Mouse (Mus musculus): Measurements from ENCODE around the gene Stat4. TPM values are rescaled to one million over a fixed set of nuclear protein-coding genes. Genes with fewer than 3 reads are reported as not detected.

Stat4 gene
- polyA plus RNA-seq, 1 experiment from 2014 or later: 1.9 TPM

GRCm38 (mm10) chr1:51996751-51997659 is 10.1 kb downstream of the Stat4 start:
- WGBS: 13% methylated on average over 11 of the region's 11 CpGs
- Histone ChIP-seq H3K27me3 (no peaks in the 10 kb centered on the region; the same call in 1 of the 2 replicates), H3K9me3 (replicated peaks) (no peaks in the 10 kb centered on the region), H3K4me2 (peak overlapping the region; percentile 28; the same call in 1 of the 2 replicates), H3K4me3 (0 out of 2 replicates have a peak overlapping the region, but pooled peaks have one; percentile 0), H3K4me1 (replicated peaks) (peaks cover 28% of the 10 kb centered on the region), H3K27ac (peak overlapping the region; percentile 84), H3K9ac (no peak overlapping the region), H3K36me3 (no peaks in the 10 kb centered on the region)
- ATAC-seq (replicated peaks; ENCODE audit: insufficient number of reproducible peaks, insufficient read depth, low FRiP score, low read depth): peak; percentile 86

GRCm38 (mm10) chr1:51998542-51998941 is 11.6 kb downstream of the Stat4 start:
- Histone ChIP-seq H3K36me3 (no peaks in the 10 kb centered on the region), H3K9me3 (replicated peaks) (no peaks in the 10 kb centered on the region), H3K4me2 (no peak overlapping the region), H3K27ac (no peak overlapping the region), H3K4me1 (replicated peaks) (peaks cover 18% of the 10 kb centered on the region), H3K9ac (no peak overlapping the region), H3K27me3 (no peaks in the 10 kb centered on the region; the same call in 1 of the 2 replicates), H3K4me3 (no peak overlapping the region)
- no peak for ATAC-seq (replicated peaks; ENCODE audit: insufficient number of reproducible peaks, insufficient read depth, low FRiP score, low read depth)
- 31% methylated on average over 5 of the region's 5 CpGs for WGBS

GRCm38 (mm10) chr1:52004096-52004495 is 17.1 kb downstream of the Stat4 start:
- Histone ChIP-seq H3K27ac (no peak overlapping the region), H3K9me3 (replicated peaks) (no peaks in the 10 kb centered on the region), H3K36me3 (no peaks in the 10 kb centered on the region), H3K4me3 (no peak overlapping the region), H3K4me2 (no peak overlapping the region), H3K4me1 (replicated peaks) (peaks cover 8% of the 10 kb centered on the region), H3K9ac (no peak overlapping the region), H3K27me3 (no peaks in the 10 kb centered on the region; the same call in 1 of the 2 replicates)
- 26% methylated on average over 8 of the region's 8 CpGs for WGBS
- no peak for ATAC-seq (replicated peaks; ENCODE audit: insufficient number of reproducible peaks, insufficient read depth, low FRiP score, low read depth)

GRCm38 (mm10) chr1:52008443-52008842 is 21.5 kb downstream of the Stat4 start:
- H3K9ac ChIP-seq: peak overlapping the region; percentile 44; the same call in 1 of the 2 replicates
- no peaks in the 10 kb centered on the region for H3K27me3 ChIP-seq
- peaks cover 9% of the 10 kb centered on the region for H3K4me1 ChIP-seq (replicated peaks)
- peak overlapping the region; percentile 75 for H3K4me2 ChIP-seq
- WGBS: 4% methylated on average over 11 of the region's 11 CpGs
- ATAC-seq (replicated peaks; ENCODE audit: insufficient number of reproducible peaks, insufficient read depth, low FRiP score, low read depth): no peak
- peak overlapping the region; percentile 52 for H3K4me3 ChIP-seq
- H3K36me3 ChIP-seq: no peaks in the 10 kb centered on the region
- no peaks in the 10 kb centered on the region for H3K9me3 ChIP-seq (replicated peaks)
- no peak overlapping the region for H3K27ac ChIP-seq

- Histone ChIP-seq H3K4me3 (peak overlapping the region; percentile 52), H3K27me3 (no peaks in the 10 kb centered on the region), H3K27ac (no peak overlapping the region), H3K4me2 (peak overlapping the region; percentile 75), H3K36me3 (no peaks in the 10 kb centered on the region), H3K9me3 (replicated peaks) (no peaks in the 10 kb centered on the region), H3K9ac (peak overlapping the region; percentile 44; the same call in 1 of the 2 replicates), H3K4me1 (replicated peaks) (peaks cover 9% of the 10 kb centered on the region)
- ATAC-seq (replicated peaks; ENCODE audit: insufficient number of reproducible peaks, insufficient read depth, low FRiP score, low read depth): no peak
- 4% methylated on average over 12 of the region's 12 CpGs for WGBS
These were observed 22.0 kb downstream of the Stat4 start for GRCm38 (mm10) chr1:52008947-52009346.

GRCm38 (mm10) chr1:52010741-52011140 is 23.8 kb downstream of the Stat4 start:
- no peaks in the 10 kb centered on the region for H3K9me3 ChIP-seq (replicated peaks)
- no peak overlapping the region for H3K4me3 ChIP-seq
- ATAC-seq (replicated peaks; ENCODE audit: insufficient number of reproducible peaks, insufficient read depth, low FRiP score, low read depth): no peak
- no peak overlapping the region for H3K27ac ChIP-seq
- H3K4me2 ChIP-seq: no peak overlapping the region
- H3K27me3 ChIP-seq: no peaks in the 10 kb centered on the region
- no peak overlapping the region for H3K9ac ChIP-seq
- WGBS: 69% methylated on average over 5 of the region's 5 CpGs
- H3K36me3 ChIP-seq: no peaks in the 10 kb centered on the region
- H3K4me1 ChIP-seq (replicated peaks): peaks cover 9% of the 10 kb centered on the region

GRCm38 (mm10) chr1:52011227-52011626 is 24.3 kb downstream of the Stat4 start:
- 59% methylated on average over 3 of the region's 3 CpGs for WGBS
- no peak for ATAC-seq (replicated peaks; ENCODE audit: insufficient number of reproducible peaks, insufficient read depth, low FRiP score, low read depth)
- Histone ChIP-seq H3K4me1 (replicated peaks) (peaks cover 9% of the 10 kb centered on the region), H3K4me2 (no peak overlapping the region), H3K9ac (no peak overlapping the region), H3K27ac (no peak overlapping the region), H3K4me3 (no peak overlapping the region), H3K36me3 (no peaks in the 10 kb centered on the region), H3K27me3 (no peaks in the 10 kb centered on the region), H3K9me3 (replicated peaks) (no peaks in the 10 kb centered on the region)

GRCm38 (mm10) chr1:52012231-52012630 is 25.3 kb downstream of the Stat4 start:
- Histone ChIP-seq H3K4me1 (replicated peaks) (peaks cover 9% of the 10 kb centered on the region), H3K9me3 (replicated peaks) (no peaks in the 10 kb centered on the region), H3K27me3 (no peaks in the 10 kb centered on the region), H3K4me2 (no peak overlapping the region), H3K9ac (no peak overlapping the region), H3K27ac (no peak overlapping the region), H3K4me3 (no peak overlapping the region), H3K36me3 (no peaks in the 10 kb centered on the region)
- no peak for ATAC-seq (replicated peaks; ENCODE audit: insufficient number of reproducible peaks, insufficient read depth, low FRiP score, low read depth)

- Histone ChIP-seq H3K4me3 (no peak overlapping the region), H3K9me3 (replicated peaks) (no peaks in the 10 kb centered on the region), H3K4me1 (replicated peaks) (peaks cover 9% of the 10 kb centered on the region), H3K36me3 (no peaks in the 10 kb centered on the region), H3K27ac (no peak overlapping the region), H3K27me3 (no peaks in the 10 kb centered on the region), H3K4me2 (no peak overlapping the region), H3K9ac (no peak overlapping the region)
- 80% methylated on average over 7 of the region's 7 CpGs for WGBS
- no peak for ATAC-seq (replicated peaks; ENCODE audit: insufficient number of reproducible peaks, insufficient read depth, low FRiP score, low read depth)
These were observed 25.8 kb downstream of the Stat4 start for GRCm38 (mm10) chr1:52012757-52013156.

GRCm38 (mm10) chr1:52019621-52020020 is 32.7 kb downstream of the Stat4 start:
- no peaks in the 10 kb centered on the region for H3K36me3 ChIP-seq
- H3K9ac ChIP-seq: no peak overlapping the region
- no peak overlapping the region for H3K27ac ChIP-seq
- no peak overlapping the region for H3K4me3 ChIP-seq
- H3K9me3 ChIP-seq (replicated peaks): no peaks in the 10 kb centered on the region
- H3K4me2 ChIP-seq: no peak overlapping the region
- no peaks in the 10 kb centered on the region for H3K27me3 ChIP-seq
- WGBS: 50% methylated on average over 4 of the region's 4 CpGs
- no peaks in the 10 kb centered on the region for H3K4me1 ChIP-seq (replicated peaks)
- no peak; the same call in 1 of the 2 replicates for ATAC-seq (replicated peaks; ENCODE audit: insufficient number of reproducible peaks, insufficient read depth, low FRiP score, low read depth)

GRCm38 (mm10) chr1:52021936-52022725 is 35.2 kb downstream of the Stat4 start:
- Histone ChIP-seq H3K36me3 (no peaks in the 10 kb centered on the region), H3K4me1 (replicated peaks) (no peaks in the 10 kb centered on the region), H3K4me3 (no peak overlapping the region), H3K4me2 (no peak overlapping the region), H3K27ac (no peak overlapping the region), H3K27me3 (no peaks in the 10 kb centered on the region), H3K9me3 (replicated peaks) (no peaks in the 10 kb centered on the region), H3K9ac (no peak overlapping the region)
- no peak for ATAC-seq (replicated peaks; ENCODE audit: insufficient number of reproducible peaks, insufficient read depth, low FRiP score, low read depth)
- WGBS: 79% methylated on average over 4 of the region's 4 CpGs
